Mouse (Mus musculus) ES-E14 (cell line): ENCODE measurements around the gene Rnf222.

Experiments
- CHD2 ChIP-seq: IDR thresholded peaks from 2 replicates; pipeline ENCODE4 v1.6.1; 2014; ENCODE audit warnings: mild to moderate bottlenecking, low read depth, low read length, inconsistent platforms
- MAFK ChIP-seq: IDR thresholded peaks from 2 replicates; pipeline ENCODE4 v1.6.1; 2014; ENCODE audit warnings: mild to moderate bottlenecking, low read depth, low read length, inconsistent platforms; ENCODE audit not compliant: insufficient read depth
- ZC3H11A ChIP-seq: IDR thresholded peaks from 2 replicates; pipeline ENCODE4 v1.6.1; 2012; ENCODE audit warnings: low read depth, mild to moderate bottlenecking, inconsistent platforms, low read length, borderline replicate concordance

DNA sequence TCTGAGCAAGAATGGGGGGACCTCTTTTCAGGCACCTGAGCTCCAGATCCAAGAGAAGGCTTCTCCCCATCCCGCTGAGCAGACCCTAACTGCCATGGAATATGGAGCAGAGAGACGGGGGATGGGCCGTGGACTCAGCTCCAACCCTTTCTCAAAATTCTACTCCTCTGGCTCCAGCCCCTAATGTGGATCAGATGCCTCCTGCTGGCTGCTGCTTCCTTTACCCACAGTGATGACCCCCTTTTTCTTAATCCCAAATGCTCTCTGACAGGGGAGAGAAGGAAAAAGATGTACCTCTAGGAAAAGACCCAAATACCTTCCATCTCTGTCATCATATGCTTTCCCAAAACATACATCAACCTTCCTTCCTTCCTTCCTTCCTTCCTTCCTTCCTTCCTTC, 38.6 kb downstream of the Rnf222 start, which contains the start of gene Odf4:
- TF ChIP-seq MAFK, result no peak
- no peak for TF ChIP-seq CHD2
- no peak for TF ChIP-seq ZC3H11A
